Mouse (Mus musculus) brown adipose tissue, adult 24 weeks (tissue): ENCODE data around the gene Fen1. TPM values are rescaled to one million over a fixed set of nuclear protein-coding genes. Genes with fewer than 3 reads are reported as not detected.
"Not testable (repeated sequence)": the region's sequence is repeated elsewhere in the genome, so short reads cannot be mapped to it uniquely, and the experiment has no call there.

Experiments used
- H3K27ac ChIP-seq: fragments of 200-500 bp; replicated peaks from 2 replicates; pipeline ENCODE4 v1.5.1; 2012; ENCODE audit warnings: low read depth, mild to moderate bottlenecking, low read length
- H3K4me1 ChIP-seq: fragments of 200-500 bp; 2 replicates; pipeline ENCODE4 v1.6.1; 2012; ENCODE audit warnings: low read length, mixed read lengths; ENCODE audit not compliant: control insufficient read depth, insufficient read depth, insufficient read length
- H3K4me3 ChIP-seq: fragments of 200-500 bp; 2 replicates; pipeline ENCODE4 v1.5.1; 2012; ENCODE audit warnings: low read depth, mild to moderate bottlenecking, low read length, moderate library complexity; ENCODE audit not compliant: insufficient read depth
- polyA plus RNA-seq: library from polyadenylated mRNA; stranded (reverse); fragments of >200 nt; gene quantifications from 2 replicates; pipeline ENCODE4 v1.2.4, GENCODE M21; 2012; ENCODE audit not compliant: missing spikeins, insufficient read depth, insufficient read length

Gene Fen1
- polyA plus RNA-seq, 1 experiment = 2.1 TPM

- H3K27ac ChIP-seq = peak overlapping the region; percentile 31
- no peak overlapping the region for H3K4me3 ChIP-seq
- peaks cover 4% of the 10 kb centered on the region for H3K4me1 ChIP-seq
Observed at GRCm38 (mm10) chr19:10176941-10177372, 27.0 kb downstream of the Fen1 start.

- Histone ChIP-seq H3K27ac (no peak overlapping the region), H3K4me1 (peaks cover 5% of the 10 kb centered on the region)
Observed at GRCm38 (mm10) chr19:10176477-10176876, 27.5 kb downstream of the Fen1 start.

GRCm38 (mm10) chr19:10174956-10175355 is 29.0 kb downstream of the Fen1 start:
- H3K27ac ChIP-seq = no peak overlapping the region
- peaks cover 9% of the 10 kb centered on the region for H3K4me1 ChIP-seq
- no peak overlapping the region for H3K4me3 ChIP-seq

More at GRCm38 (mm10) chr19:10176477-10176876, 27.5 kb downstream of the Fen1 start:
- H3K4me3 ChIP-seq = no peak overlapping the region

GRCm38 (mm10) chr19:10173844-10174539 is 30.0 kb downstream of the Fen1 start:
- peak overlapping the region; percentile 51 for H3K27ac ChIP-seq
- peaks cover 9% of the 10 kb centered on the region for H3K4me1 ChIP-seq
- H3K4me3 ChIP-seq = no peak overlapping the region

GRCm38 (mm10) chr19:10173116-10173718 is 30.8 kb downstream of the Fen1 start:
- Histone ChIP-seq H3K4me3 (no peak overlapping the region), H3K27ac (peak overlapping the region; percentile 56), H3K4me1 (peaks cover 9% of the 10 kb centered on the region)

GRCm38 (mm10) chr19:10171846-10172245 is 32.1 kb downstream of the Fen1 start:
- no peak overlapping the region for H3K4me3 ChIP-seq
- H3K27ac ChIP-seq = 0 out of 2 replicates have a peak overlapping the region, but pooled peaks have one; percentile 11
- peaks cover 6% of the 10 kb centered on the region for H3K4me1 ChIP-seq

GRCm38 (mm10) chr19:10171359-10171758 is 32.6 kb downstream of the Fen1 start:
- Histone ChIP-seq H3K4me1 (peaks cover 5% of the 10 kb centered on the region), H3K4me3 (no peak overlapping the region), H3K27ac (no peak overlapping the region)

GRCm38 (mm10) chr19:10170466-10170865 is 33.5 kb downstream of the Fen1 start:
- peaks cover 5% of the 10 kb centered on the region for H3K4me1 ChIP-seq
- no peak overlapping the region for H3K4me3 ChIP-seq
- H3K27ac ChIP-seq = no peak overlapping the region

- H3K4me3 ChIP-seq, H3K27ac ChIP-seq, H3K4me1 ChIP-seq: not testable (repeated sequence)
Observed at GRCm38 (mm10) chr19:10169692-10170330, 34.2 kb downstream of the Fen1 start.

GRCm38 (mm10) chr19:10169179-10169578 is 34.8 kb downstream of the Fen1 start:
- Histone ChIP-seq H3K4me3 (no peak overlapping the region), H3K27ac (no peak overlapping the region), H3K4me1 (peaks cover 5% of the 10 kb centered on the region)

- no peak overlapping the region for H3K27ac ChIP-seq
- no peak overlapping the region for H3K4me3 ChIP-seq
Observed at GRCm38 (mm10) chr19:10168441-10168840, 35.5 kb downstream of the Fen1 start.

GRCm38 (mm10) chr19:10167951-10168350 is 36.0 kb downstream of the Fen1 start:
- Histone ChIP-seq H3K27ac (no peak overlapping the region), H3K4me1 (peaks cover 5% of the 10 kb centered on the region; the same call in 1 of the 2 replicates), H3K4me3 (no peak overlapping the region)

More at GRCm38 (mm10) chr19:10168441-10168840, 35.5 kb downstream of the Fen1 start:
- peaks cover 5% of the 10 kb centered on the region for H3K4me1 ChIP-seq

GRCm38 (mm10) chr19:10167112-10167511 is 36.9 kb downstream of the Fen1 start:
- Histone ChIP-seq H3K27ac (no peak overlapping the region), H3K4me1 (peaks cover 5% of the 10 kb centered on the region; the same call in 1 of the 2 replicates), H3K4me3 (no peak overlapping the region)

GRCm38 (mm10) chr19:10165928-10166327 is 38.0 kb downstream of the Fen1 start:
- not testable (repeated sequence) for H3K4me3 ChIP-seq, H3K27ac ChIP-seq, H3K4me1 ChIP-seq

- no peaks in the 10 kb centered on the region for H3K4me1 ChIP-seq
- no peak overlapping the region for H3K4me3 ChIP-seq
- no peak overlapping the region for H3K27ac ChIP-seq
Observed at GRCm38 (mm10) chr19:10163896-10164295, 40.1 kb downstream of the Fen1 start.
